Mouse (Mus musculus): ENCODE data around the gene Atf6b. TPM values are rescaled to one million over a fixed set of nuclear protein-coding genes. Genes with fewer than 3 reads are reported as not detected.

Atf6b gene
- polyA plus RNA-seq, 1 experiment from 2014 or later: 76.8 TPM

DNA sequence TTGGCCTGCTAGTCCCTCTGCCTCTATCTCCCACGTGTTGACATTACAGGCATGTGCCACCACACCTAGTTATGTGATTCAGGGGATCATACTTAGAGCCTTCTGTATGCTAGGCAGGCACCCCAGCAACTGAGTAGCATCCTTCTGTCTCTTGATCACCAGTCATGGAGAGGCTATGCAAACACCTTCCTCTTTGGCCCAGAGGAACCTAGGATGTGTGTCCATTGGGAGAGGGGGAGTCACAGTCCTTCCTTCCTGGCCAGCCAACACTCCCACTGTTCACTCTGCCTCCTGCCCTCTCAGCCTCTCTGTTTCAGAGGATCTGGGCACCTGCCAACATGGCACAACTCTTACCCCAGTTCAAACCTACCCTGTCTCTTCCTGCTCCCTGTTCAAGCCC lies 16.6 kb downstream of the Atf6b start:
- no peak overlapping the region for H3K4me3 ChIP-seq
- peaks cover 60% of the 10 kb centered on the region for H3K27me3 ChIP-seq (ENCODE audit: insufficient read depth, poor library complexity, severe bottlenecking)
- peaks cover 24% of the 10 kb centered on the region for H3K4me1 ChIP-seq
- H3K36me3 ChIP-seq: no peaks in the 10 kb centered on the region
- no peak for DNase-seq (ENCODE audit: low spot score)
- no peak overlapping the region for H3K27ac ChIP-seq
- H3K9me3 ChIP-seq: no peaks in the 10 kb centered on the region
- 48% methylated on average over 1 of the region's 1 CpGs for WGBS

DNA sequence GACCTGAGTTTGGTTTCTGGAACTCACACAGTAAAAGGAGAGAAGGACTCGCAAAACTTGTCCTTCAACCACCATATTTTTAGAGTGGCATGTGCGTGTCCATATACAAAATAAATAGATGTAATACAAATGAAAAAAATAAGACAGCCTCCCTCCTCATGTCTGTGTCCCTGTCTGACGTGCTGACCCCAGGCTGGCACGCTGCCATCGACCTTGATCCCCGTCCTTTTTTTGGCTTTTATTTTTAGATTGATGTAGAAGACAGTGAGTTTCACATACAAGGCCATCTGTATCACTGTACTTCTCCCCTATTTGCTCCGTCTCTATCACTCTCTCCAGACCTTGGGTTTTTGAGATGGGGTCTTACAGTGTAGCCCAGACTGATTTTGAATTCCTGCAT lies 17.5 kb downstream of the Atf6b start:
- Histone ChIP-seq H3K4me3 (no peak overlapping the region), H3K36me3 (no peaks in the 10 kb centered on the region), H3K9me3 (no peaks in the 10 kb centered on the region), H3K27me3 (ENCODE audit: insufficient read depth, poor library complexity, severe bottlenecking) (peaks cover 58% of the 10 kb centered on the region), H3K4me1 (peaks cover 20% of the 10 kb centered on the region), H3K27ac (no peak overlapping the region)
- WGBS: 68% methylated on average over 7 of the region's 7 CpGs
- DNase-seq (ENCODE audit: low spot score): no peak

DNA sequence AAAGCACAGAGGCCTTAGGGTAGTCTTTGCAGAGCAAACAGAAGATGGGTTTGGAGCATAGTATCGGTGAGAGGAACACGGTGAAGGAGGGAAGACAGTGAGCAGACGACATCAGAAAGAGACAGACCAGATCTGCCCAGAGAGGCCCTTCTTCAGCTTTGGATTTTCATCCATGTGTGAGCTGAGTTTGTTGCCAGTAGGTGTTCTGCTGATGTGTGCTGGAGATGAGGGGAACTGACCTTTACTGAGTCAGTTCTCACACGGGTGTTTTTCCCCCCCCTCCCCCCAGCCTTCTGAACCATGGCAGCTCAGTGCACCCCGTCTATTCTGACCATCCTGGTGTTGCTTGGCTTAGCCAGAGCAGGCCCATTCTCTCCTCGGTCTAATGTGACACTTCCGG lies 23.3 kb downstream of the Atf6b start, which contains the start of gene Tnxb:
TSS of gene Tnxb (plus strand) at position 301 of the 400 bp plus-strand sequence.
- Histone ChIP-seq H3K4me1 (peaks cover 27% of the 10 kb centered on the region), H3K27me3 (ENCODE audit: insufficient read depth, poor library complexity, severe bottlenecking) (peaks cover 72% of the 10 kb centered on the region), H3K27ac (peak within 1 kb of the TSS; percentile 47; the same call in 1 of the 2 replicates), H3K36me3 (no peaks in the 10 kb centered on the region), H3K4me3 (peak within 1 kb of the TSS; percentile 52), H3K9me3 (no peaks in the 10 kb centered on the region)
- 57% methylated on average over 7 of the region's 7 CpGs for WGBS
- DNase-seq (ENCODE audit: low spot score): no peak

DNA sequence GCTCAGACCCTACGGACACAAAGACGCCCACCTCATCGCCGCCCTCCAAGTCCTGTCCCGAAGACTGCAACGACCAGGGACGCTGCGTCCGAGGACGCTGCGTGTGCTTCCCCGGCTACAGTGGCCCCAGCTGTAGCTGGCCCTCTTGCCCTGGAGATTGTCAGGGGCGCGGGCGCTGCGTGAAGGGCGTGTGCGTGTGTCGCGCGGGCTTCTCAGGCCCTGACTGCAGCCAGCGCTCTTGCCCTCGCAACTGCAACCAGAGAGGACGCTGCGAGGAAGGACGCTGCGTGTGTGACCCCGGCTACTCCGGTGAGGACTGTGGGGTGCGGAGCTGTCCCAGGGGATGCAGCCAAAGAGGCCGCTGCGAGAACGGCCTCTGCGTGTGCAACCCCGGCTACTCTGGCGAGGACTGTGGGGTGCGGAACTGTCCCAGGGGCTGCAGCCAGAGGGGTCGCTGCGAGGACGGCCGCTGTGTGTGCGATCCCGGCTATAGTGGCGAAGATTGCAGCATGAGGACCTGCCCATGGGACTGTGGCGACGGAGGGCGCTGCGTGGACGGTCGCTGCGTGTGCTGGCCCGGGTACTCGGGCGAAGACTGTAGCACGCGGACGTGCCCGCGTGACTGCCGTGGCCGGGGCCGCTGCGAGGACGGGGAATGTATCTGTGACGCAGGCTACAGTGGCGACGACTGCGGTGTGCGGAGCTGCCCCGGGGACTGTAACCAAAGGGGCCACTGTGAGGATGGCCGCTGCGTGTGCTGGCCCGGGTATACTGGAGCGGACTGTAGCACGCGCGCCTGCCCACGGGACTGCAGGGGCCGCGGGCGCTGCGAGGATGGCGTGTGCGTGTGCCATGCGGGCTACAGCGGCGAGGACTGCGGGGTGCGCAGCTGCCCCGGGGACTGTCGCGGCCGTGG lies 24.5 kb downstream of the Atf6b start:
- H3K36me3 ChIP-seq: no peaks in the 10 kb centered on the region
- H3K27ac ChIP-seq: peak overlapping the region; percentile 47; the same call in 1 of the 2 replicates
- H3K4me3 ChIP-seq: peak overlapping the region; percentile 52
- WGBS: 11% methylated on average over 93 of the region's 93 CpGs
- no peak for DNase-seq (ENCODE audit: low spot score)
- H3K27me3 ChIP-seq (ENCODE audit: insufficient read depth, poor library complexity, severe bottlenecking): peaks cover 73% of the 10 kb centered on the region
- peaks cover 38% of the 10 kb centered on the region for H3K4me1 ChIP-seq
- no peaks in the 10 kb centered on the region for H3K9me3 ChIP-seq

DNA sequence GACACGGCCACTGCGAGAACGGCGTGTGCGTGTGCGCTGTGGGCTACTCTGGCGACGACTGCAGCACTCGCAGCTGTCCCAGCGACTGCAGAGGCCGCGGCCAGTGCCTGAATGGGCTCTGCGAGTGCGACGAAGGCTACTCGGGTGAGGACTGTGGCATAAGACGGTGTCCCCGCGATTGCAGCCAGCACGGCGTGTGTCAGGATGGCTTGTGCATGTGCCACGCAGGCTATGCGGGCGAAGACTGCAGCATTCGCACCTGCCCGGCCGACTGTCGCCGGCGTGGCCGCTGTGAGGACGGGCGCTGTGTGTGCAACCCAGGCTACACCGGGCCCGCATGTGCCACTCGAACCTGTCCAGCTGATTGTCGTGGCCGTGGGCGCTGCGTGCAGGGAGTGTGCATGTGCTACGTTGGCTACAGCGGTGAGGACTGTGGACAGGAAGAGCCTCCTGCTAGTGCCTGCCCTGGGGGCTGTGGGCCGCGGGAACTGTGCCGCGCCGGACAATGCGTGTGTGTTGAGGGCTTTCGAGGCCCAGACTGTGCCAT lies 25.4 kb downstream of the Atf6b start:
- Histone ChIP-seq H3K4me1 (peaks cover 41% of the 10 kb centered on the region), H3K27me3 (ENCODE audit: insufficient read depth, poor library complexity, severe bottlenecking) (peaks cover 82% of the 10 kb centered on the region), H3K27ac (no peak overlapping the region), H3K4me3 (peak overlapping the region; percentile 52), H3K9me3 (no peaks in the 10 kb centered on the region), H3K36me3 (no peaks in the 10 kb centered on the region)
- WGBS: 30% methylated on average over 49 of the region's 49 CpGs
- DNase-seq (ENCODE audit: low spot score): no peak

DNA sequence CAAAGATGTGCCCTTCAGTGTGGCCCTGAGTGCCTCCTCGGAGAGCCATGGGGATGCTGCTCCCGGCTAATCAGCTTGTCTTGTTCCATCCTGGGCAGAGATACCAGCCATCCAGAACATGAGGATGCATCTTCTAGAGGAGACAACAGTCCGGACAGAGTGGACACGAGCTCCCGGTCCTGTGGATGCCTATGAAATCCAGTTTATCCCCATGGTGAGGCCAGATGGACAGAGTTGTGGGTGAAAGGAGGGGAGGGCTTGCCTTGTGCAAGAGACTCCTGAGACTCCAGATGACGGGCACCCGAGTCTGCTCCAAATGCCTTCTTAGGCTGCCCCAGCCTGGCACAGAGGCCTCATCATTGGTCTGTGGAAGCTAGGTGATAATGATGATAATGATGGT lies 26.2 kb downstream of the Atf6b start:
- Histone ChIP-seq H3K4me3 (no peak overlapping the region), H3K27ac (no peak overlapping the region), H3K27me3 (ENCODE audit: insufficient read depth, poor library complexity, severe bottlenecking) (peaks cover 90% of the 10 kb centered on the region), H3K9me3 (no peaks in the 10 kb centered on the region), H3K4me1 (peaks cover 41% of the 10 kb centered on the region), H3K36me3 (no peaks in the 10 kb centered on the region)
- DNase-seq (ENCODE audit: low spot score): no peak
- WGBS: 78% methylated on average over 7 of the region's 7 CpGs

DNA sequence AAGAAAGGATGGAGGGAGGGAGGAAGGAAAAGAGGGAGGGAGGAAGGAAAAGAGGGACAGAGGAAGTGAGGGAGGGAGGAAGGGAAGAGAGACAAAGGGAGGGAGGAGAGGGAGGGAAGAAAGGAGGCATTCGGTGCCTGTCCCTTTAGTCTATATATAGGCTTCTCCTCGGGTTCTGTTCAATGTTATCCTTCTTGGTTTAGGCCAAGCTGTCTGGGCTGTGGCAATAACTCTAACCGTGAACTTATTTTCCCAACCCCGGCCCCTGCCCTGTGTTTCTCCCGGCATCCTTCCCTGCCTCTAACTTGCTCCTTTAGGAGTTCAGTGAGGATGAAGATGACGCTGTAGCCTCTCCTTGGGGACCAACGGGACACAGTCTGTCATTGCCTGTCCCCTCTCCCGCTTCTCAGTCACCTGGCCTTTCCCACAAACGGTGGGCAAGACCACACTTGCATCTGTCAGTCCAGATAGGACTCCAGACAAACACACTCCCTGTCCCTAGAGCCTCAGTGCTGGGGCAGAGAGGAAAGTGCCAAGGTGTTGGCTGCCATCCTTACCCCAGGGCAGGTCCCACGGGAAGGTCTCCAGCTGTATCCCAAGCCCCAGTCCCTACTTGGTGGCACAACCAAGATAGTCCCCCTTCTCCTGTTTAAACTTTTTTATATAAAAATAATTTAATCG lies 27.7 kb downstream of the Atf6b start:
- Histone ChIP-seq H3K27ac (no peak overlapping the region), H3K36me3 (no peaks in the 10 kb centered on the region), H3K27me3 (ENCODE audit: insufficient read depth, poor library complexity, severe bottlenecking) (peaks cover 97% of the 10 kb centered on the region), H3K4me3 (no peak overlapping the region), H3K4me1 (peaks cover 43% of the 10 kb centered on the region), H3K9me3 (no peaks in the 10 kb centered on the region)
- no peak for DNase-seq (ENCODE audit: low spot score)
- WGBS: 39% methylated on average over 11 of the region's 11 CpGs

DNA sequence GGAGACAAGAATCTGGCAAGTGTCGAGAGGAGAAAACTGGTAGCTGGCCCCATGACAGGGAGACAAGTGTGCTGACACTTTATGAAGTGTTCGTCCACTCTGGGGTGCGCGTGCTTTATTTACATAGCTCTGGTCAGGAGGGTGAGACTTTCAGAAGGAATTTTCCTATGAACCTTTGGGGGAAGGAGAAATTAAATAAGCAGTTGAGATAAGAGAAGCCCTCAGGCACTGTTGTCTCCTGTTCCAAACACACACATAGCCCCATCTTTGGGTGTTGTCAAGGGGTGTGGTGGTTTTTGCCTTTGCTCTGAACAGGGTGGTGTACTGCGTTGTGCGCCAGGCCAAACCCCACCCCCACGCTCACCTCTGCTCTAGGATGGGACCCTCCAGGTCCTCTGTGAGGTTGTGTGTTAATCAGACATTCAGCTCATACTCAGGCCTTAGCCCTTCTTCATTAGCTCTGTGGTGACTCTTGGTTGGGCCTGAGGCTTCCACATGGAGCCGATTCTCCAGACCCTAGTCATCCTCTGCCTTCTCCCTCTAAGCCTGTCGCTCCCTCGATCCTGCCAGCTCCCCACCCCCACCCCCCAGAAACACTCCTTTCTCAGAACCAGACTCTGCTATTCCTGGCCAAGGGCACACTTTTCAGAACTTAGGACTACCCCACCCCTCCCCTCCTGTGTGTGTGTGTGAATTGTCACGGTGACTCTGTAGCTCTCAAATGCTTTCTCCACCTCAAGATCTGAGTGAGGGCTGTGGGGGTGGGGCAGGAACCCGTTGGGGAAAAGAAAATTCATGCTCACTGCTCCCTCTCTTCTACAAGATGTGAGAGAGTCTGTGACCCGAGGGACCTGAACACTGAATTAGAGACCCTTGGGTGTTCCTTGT lies 28.5 kb downstream of the Atf6b start:
- DNase-seq (ENCODE audit: low spot score): no peak
- Histone ChIP-seq H3K27ac (peak overlapping the region; percentile 36; the same call in 1 of the 2 replicates), H3K9me3 (no peaks in the 10 kb centered on the region), H3K4me3 (no peak overlapping the region), H3K36me3 (no peaks in the 10 kb centered on the region), H3K27me3 (ENCODE audit: insufficient read depth, poor library complexity, severe bottlenecking) (peaks cover 97% of the 10 kb centered on the region), H3K4me1 (peaks cover 50% of the 10 kb centered on the region)
- 54% methylated on average over 13 of the region's 13 CpGs for WGBS

DNA sequence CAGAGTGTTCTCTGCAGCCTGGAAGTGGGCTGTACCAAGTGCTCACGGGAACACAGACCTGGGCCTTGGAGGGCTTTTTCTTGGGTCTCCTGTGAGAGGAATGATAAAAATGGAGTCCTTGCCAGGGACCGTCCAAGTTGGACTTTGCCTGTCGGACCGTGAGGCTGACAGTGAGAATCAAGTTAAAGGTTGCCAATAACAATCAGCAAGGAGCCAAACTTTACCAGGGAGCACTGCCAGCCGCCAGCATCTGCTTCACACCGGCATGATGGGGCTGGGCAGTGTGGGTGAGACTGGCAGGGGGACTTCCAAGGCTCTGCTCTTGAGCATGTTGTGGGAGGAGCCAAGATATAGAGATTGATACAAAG lies 29.1 kb downstream of the Atf6b start:
- WGBS: 73% methylated on average over 6 of the region's 6 CpGs
- peaks cover 94% of the 10 kb centered on the region for H3K27me3 ChIP-seq (ENCODE audit: insufficient read depth, poor library complexity, severe bottlenecking)

DNA sequence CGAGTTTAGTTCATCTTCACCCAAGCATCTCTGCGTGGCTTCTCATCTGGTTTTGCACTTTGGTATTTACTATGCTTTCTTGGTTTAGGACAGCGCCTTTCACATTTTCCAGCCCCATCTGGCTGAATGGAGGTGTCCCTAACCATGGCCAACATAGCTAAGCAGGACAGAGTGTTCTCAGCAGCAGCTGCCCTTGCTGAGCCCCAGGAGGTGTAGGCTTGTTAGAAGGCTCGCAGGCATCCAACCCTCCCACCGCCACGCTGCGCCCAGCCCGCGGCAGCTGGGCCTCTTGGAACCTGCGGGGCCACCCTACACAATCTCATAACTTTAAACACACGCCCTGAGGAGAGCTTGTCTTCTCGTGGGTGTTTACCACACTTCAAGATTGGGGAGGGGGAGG lies 29.7 kb downstream of the Atf6b start:
- WGBS: 72% methylated on average over 12 of the region's 12 CpGs
- no peaks in the 10 kb centered on the region for H3K36me3 ChIP-seq
- no peak overlapping the region for H3K4me3 ChIP-seq
- H3K4me1 ChIP-seq: peaks cover 47% of the 10 kb centered on the region
- no peak overlapping the region for H3K27ac ChIP-seq
- H3K9me3 ChIP-seq: no peaks in the 10 kb centered on the region
- DNase-seq (ENCODE audit: low spot score): no peak
- peaks cover 88% of the 10 kb centered on the region for H3K27me3 ChIP-seq (ENCODE audit: insufficient read depth, poor library complexity, severe bottlenecking)

More for the DNA sequence above, 29.1 kb downstream of the Atf6b start:
- H3K27ac ChIP-seq: no peak overlapping the region
- no peak overlapping the region for H3K4me3 ChIP-seq
- H3K4me1 ChIP-seq: peaks cover 48% of the 10 kb centered on the region
- no peaks in the 10 kb centered on the region for H3K36me3 ChIP-seq
- H3K9me3 ChIP-seq: no peaks in the 10 kb centered on the region
- no peak for DNase-seq (ENCODE audit: low spot score)

DNA sequence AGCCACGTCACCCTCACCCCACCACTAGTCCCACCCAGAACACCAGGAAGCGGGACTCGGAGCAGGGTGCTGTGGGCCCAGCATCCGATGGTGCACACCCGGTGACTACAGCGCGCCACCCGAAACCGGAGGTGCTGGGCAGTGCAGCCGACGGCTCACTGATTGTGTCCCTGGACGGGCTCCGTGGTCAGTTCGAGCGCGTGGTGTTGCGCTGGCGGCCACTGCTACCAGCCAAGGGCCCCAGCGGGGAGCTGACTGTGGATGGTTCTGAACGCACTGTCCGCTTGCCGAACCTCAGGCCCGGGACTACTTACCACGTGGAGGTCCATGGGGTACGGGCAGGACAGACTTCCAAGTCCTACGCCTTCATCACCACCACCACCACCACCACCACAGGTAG lies 33.2 kb downstream of the Atf6b start:
- Histone ChIP-seq H3K4me1 (peaks cover 60% of the 10 kb centered on the region), H3K36me3 (no peaks in the 10 kb centered on the region), H3K4me3 (no peak overlapping the region), H3K27ac (no peak overlapping the region), H3K27me3 (ENCODE audit: insufficient read depth, poor library complexity, severe bottlenecking) (peaks cover 58% of the 10 kb centered on the region), H3K9me3 (no peaks in the 10 kb centered on the region)
- 81% methylated on average over 26 of the region's 26 CpGs for WGBS
- DNase-seq (ENCODE audit: low spot score): no peak

DNA sequence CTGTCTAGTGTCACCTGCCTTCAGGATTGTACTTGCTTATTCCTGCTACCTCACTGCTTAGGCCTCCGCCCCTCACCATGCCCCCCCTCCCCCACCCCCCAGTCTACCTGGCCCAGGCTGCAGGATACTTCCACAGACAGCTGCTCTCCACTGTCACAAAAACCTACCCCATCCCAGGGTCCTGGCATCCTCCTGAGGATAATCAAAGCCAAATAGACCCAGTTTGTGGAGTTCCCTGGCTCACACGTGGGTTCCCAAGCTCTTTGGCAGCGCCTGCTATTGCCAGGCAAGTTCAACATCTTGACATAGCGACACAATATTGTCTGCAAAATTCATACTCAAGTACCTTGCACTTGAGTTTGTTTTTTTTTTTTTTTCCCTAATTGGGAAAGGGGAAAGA lies 33.7 kb downstream of the Atf6b start:
- Histone ChIP-seq H3K9me3 (no peaks in the 10 kb centered on the region), H3K4me3 (no peak overlapping the region), H3K27me3 (ENCODE audit: insufficient read depth, poor library complexity, severe bottlenecking) (peaks cover 58% of the 10 kb centered on the region), H3K36me3 (no peaks in the 10 kb centered on the region), H3K4me1 (peaks cover 60% of the 10 kb centered on the region), H3K27ac (no peak overlapping the region)
- 83% methylated on average over 4 of the region's 4 CpGs for WGBS
- no peak for DNase-seq (ENCODE audit: low spot score)
